Mouse (Mus musculus) right cerebral cortex, postnatal 4 days (tissue): ENCODE measurements at regions not wholly inside any gene's neighbourhood (a gene's known extent, or its start where the extent isn't known, plus 50 kb on each side); places are given as distances from the start of the nearest gene placed in this dataset.

Experiments used
- DNase-seq: peaks from one replicate; pipeline ENCODE4 v3.0.0-alpha.2; 2022

GRCm38 (mm10) chr10:12253274-12253673, 615.9 kb downstream of the Utrn start:
- DNase-seq, result no peak

GRCm38 (mm10) chr10:12285679-12286078, 583.5 kb downstream of the Utrn start:
- DNase-seq, result no peak

GRCm38 (mm10) chr10:12298887-12299286, 570.3 kb downstream of the Utrn start:
- DNase-seq, result no peak

- DNase-seq, result no peak
Measured at GRCm38 (mm10) chr10:12302396-12302795, 566.8 kb downstream of the Utrn start.

GRCm38 (mm10) chr10:12320311-12320710, 548.9 kb downstream of the Utrn start:
- no peak for DNase-seq
